Mouse (Mus musculus): ENCODE data around the gene Atp8b3.

DNA sequence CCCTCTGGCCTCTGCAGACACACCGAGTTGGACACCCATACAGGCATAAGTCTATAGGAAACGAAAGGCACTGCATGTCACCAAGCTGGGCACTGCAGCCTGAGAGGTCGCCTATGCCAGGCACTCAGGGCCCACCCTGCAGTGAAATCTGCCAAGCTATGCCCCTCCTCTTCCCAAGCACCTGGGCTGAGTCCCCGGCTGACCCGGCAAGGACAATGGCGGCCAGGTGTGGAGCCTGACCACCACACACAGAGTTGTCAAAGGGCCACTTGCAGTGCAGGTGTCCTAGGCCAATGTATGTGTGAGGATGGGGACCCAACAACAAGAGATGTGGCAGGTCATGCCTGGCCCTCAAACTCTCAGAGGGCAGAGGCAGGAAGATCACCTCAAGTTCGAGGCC is 20.5 kb upstream of the Atp8b3 start:
- TF ChIP-seq POLR2A (IDR thresholded peaks at IDR 0.05; ENCODE audit: extremely low read depth, insufficient read depth, low read length) (no peak), CTCF (IDR thresholded peaks at IDR 0.05; ENCODE audit: extremely low read depth, insufficient read depth, low read length) (no peak)
